Mouse (Mus musculus) heart, embryonic 16.5 days (tissue): Measurements from ENCODE around the gene Immt. TPM values are rescaled to one million over a fixed set of nuclear protein-coding genes. Genes with fewer than 3 reads are reported as not detected.
A peak's percentile ranks its signal among the peaks of the same experiment; 100 is the strongest.

Source experiments
- ATAC-seq: fragments of 200-750 bp; cut with Nextera tagmentation; replicated peaks from 2 replicates; pipeline ENCODE4 v1.8.0; 2017; ENCODE audit warnings: moderate number of reproducible peaks; ENCODE audit not compliant: insufficient read depth, low FRiP score; ENCODE audit errors: extremely low read depth
- H3K27ac ChIP-seq: fragments of 300-500 bp; sonication (generic); 2 replicates; pipeline ENCODE4 v1.5.1; 2014; ENCODE audit warnings: mild to moderate bottlenecking, low read length, control low read depth, moderate library complexity
- H3K27me3 ChIP-seq: fragments of 300-500 bp; sonication (generic); 2 replicates; pipeline ENCODE4 v1.6.1; 2014; ENCODE audit warnings: low read length, mixed read lengths; ENCODE audit not compliant: control insufficient read depth, insufficient read depth
- H3K36me3 ChIP-seq: fragments of 300-500 bp; sonication (generic); 2 replicates; pipeline ENCODE4 v1.6.1; 2014; ENCODE audit not compliant: control insufficient read depth, insufficient read depth
- H3K4me1 ChIP-seq: fragments of 300-500 bp; sonication (generic); 2 replicates; pipeline ENCODE4 v1.6.1; 2014; ENCODE audit warnings: low read length, mixed read lengths; ENCODE audit not compliant: control insufficient read depth, insufficient read depth
- H3K4me2 ChIP-seq: fragments of 300-500 bp; sonication (generic); 2 replicates; pipeline ENCODE4 v1.6.1; 2014; ENCODE audit warnings: low read depth, mild to moderate bottlenecking, control low read depth, low read length
- H3K4me3 ChIP-seq: fragments of 300-500 bp; sonication (generic); 2 replicates; pipeline ENCODE4 v1.5.1; 2014; ENCODE audit warnings: mild to moderate bottlenecking, control low read depth, low read length
- H3K9ac ChIP-seq: fragments of 300-500 bp; sonication (generic); 2 replicates; pipeline ENCODE4 v1.6.1; 2014; ENCODE audit warnings: low read length, control low read depth
- H3K9me3 ChIP-seq: fragments of 300-500 bp; sonication (generic); replicated peaks from 2 replicates; pipeline ENCODE4 v1.6.1; 2016; ENCODE audit warnings: low read length; ENCODE audit not compliant: control insufficient read depth
- WGBS: fragments of 180-500 bp; shearing (Covaris S2); extraction: QIAGEN DNeasy Blood & Tissue Kit; methylation state at CpG from one replicate; pipeline ENCODE4 v1.1.7; 2014; 5-methylcytosine and 5-hydroxymethylcytosine counted together
- polyA plus RNA-seq: library from polyadenylated mRNA; unstranded; fragments of >200 nt; fragmentation: Nextera tagmentation; extraction: Ambion mirVana; gene quantifications from 2 replicates; pipeline ENCODE4 v1.2.1, GENCODE M21; 2015

Gene Immt
- polyA plus RNA-seq, 1 experiment from 2014 or later, result 368 TPM

DNA sequence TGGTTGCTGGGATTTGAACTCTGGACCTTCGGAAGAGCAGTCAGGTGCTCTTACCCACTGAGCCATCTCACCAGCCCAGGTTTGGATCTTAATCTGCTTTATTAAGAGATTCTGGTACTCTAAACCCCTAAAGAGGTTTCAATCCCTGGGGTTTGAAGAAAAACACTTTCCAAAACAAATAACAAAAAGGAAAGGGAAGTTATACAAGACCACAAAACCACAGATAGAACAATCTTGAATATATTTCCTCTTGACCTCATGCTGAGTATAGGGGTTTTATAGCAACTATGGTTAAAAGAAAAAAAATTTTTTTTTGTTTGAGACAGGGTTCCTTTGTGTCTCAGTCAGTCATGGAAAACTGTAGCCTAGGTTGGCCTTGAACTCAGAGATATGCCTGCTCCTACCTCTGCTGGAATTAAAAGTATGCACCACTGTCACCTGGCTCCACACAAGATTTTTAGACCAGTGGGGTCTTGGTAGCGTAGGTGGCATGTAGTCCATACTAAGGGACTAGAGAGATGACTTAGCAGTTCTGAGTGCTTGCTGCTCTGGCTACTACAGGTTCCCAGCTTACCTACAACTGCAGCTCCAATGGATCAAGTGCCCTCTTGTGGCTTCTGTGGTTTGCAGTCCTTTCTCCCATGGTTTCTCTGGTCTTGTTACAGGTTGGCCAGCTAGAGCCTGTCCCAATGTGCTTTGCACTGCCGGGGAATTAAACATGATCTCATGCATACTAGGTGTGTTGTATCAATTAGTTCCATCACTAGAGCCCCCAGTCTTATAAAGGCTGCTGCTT, 47.0 kb downstream of the Immt start:
- H3K9me3 ChIP-seq, result no peaks in the 10 kb centered on the region
- no peak overlapping the region for H3K27ac ChIP-seq
- H3K9ac ChIP-seq, result no peak overlapping the region
- peaks cover 60% of the 10 kb centered on the region for H3K36me3 ChIP-seq
- H3K27me3 ChIP-seq, result no peaks in the 10 kb centered on the region
- no peak overlapping the region for H3K4me3 ChIP-seq
- no peak overlapping the region for H3K4me2 ChIP-seq
- H3K4me1 ChIP-seq, result no peaks in the 10 kb centered on the region
- 92% methylated on average over 3 of the region's 3 CpGs for WGBS
- ATAC-seq, result no peak

- Histone ChIP-seq H3K27ac (no peak overlapping the region), H3K36me3 (peaks cover 68% of the 10 kb centered on the region), H3K9me3 (no peaks in the 10 kb centered on the region), H3K27me3 (no peaks in the 10 kb centered on the region), H3K4me2 (no peak overlapping the region), H3K4me1 (no peaks in the 10 kb centered on the region), H3K4me3 (no peak overlapping the region), H3K9ac (no peak overlapping the region)
- no peak for ATAC-seq
- 90% methylated on average over 4 of the region's 4 CpGs for WGBS
These were observed 62.1 kb downstream of the Immt start for GRCm38 (mm10) chr6:71893263-71893662.

DNA sequence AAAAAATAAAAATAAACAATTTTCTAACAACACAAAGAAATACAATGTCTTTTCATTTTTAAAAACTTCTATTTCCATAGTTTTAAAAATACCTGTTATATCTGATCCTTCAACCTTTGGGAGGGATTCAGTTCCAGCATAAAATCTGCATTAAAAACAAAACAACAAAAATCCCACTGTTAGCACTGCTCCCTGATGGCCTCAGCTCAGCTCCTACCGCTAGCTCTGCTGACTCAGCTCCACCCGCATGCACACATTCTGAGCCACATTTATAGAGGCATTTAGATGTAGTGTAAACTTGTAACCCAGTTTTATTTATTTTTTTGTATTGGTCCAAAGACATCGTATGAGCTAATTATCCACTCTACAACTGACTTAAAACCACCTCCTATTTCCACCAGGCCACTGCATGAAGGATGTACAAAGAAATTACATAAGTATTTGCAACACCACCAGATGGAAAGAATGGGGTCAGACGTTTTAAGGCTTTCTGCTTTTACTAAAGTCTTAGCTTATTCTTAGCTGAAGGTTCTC, 76.6 kb downstream of the Immt start:
- no peak overlapping the region for H3K27ac ChIP-seq
- H3K9me3 ChIP-seq, result no peaks in the 10 kb centered on the region
- no peak for ATAC-seq
- 3% methylated on average over 4 of the region's 4 CpGs for WGBS
- peaks cover 22% of the 10 kb centered on the region for H3K4me1 ChIP-seq
- H3K27me3 ChIP-seq, result no peaks in the 10 kb centered on the region
- H3K36me3 ChIP-seq, result peaks cover 17% of the 10 kb centered on the region
- peak overlapping the region; percentile 91 for H3K4me2 ChIP-seq
- H3K9ac ChIP-seq, result peak overlapping the region; percentile 86
- H3K4me3 ChIP-seq, result peak overlapping the region; percentile 78

DNA sequence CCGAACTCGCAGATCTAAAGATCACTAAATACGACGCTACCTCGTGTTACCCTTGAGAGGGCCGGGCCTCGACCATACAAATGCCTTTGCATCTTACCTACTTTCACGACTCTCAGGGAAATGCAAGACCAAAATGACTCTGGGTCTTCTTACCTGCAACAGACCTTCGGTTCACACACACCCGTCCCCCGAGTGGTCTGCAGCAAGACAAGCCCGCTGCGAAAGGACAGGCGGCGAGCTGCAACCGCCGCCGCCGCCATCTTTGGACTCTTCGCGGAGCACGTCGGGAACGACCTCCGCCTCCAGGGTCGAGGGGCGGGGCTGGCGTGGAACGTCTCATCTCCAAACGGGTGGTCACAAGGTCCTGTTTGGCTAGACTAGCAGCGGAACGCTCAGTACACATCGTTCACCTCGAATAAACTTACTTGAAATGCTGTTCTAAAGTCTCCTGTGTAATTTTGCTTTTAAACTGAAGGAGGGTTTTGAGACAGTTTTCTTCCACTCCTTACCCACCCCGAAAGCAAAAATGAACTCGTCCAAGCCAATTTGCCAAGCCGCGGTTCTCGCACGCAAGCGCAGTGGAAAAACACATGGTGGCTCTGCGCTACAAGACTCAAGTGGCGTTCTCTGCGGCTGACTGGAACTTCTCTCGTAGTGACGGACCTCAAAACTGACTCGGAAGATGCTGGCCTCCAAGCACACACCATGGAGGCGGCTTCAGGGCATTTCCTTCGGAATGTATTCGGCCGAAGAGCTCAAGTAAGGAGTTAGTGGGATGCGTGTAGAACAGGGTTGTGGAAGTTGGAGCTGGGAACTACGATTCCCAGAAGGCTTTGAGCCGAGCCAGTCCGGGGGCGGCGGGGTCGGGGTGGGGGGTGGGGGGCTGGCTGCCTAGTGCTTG, 77.6 kb downstream of the Immt start, which contains the start of the genes Ptcd3 and Polr1a:
Gene Ptcd3, minus strand, starts transcription at position 270 of the 901 bp plus-strand sequence.
Gene Polr1a, plus strand, starts transcription at position 573 of the 901 bp plus-strand sequence.
- Histone ChIP-seq H3K9ac (peak within 1 kb of the TSS; percentile 86), H3K9me3 (no peaks in the 10 kb centered on the region), H3K4me3 (peak within 1 kb of the TSS; percentile 78), H3K4me1 (peaks cover 22% of the 10 kb centered on the region), H3K36me3 (peaks cover 16% of the 10 kb centered on the region), H3K4me2 (peak within 1 kb of the TSS; percentile 91), H3K27ac (peak within 1 kb of the TSS; percentile 82), H3K27me3 (no peaks in the 10 kb centered on the region)
- WGBS, result under 1% methylated on average over 58 of the region's 58 CpGs
- ATAC-seq, result peak; percentile 87

GRCm38 (mm10) chr6:71909384-71909783, 78.3 kb downstream of the Immt start:
- peaks cover 10% of the 10 kb centered on the region for H3K36me3 ChIP-seq
- H3K27me3 ChIP-seq, result no peaks in the 10 kb centered on the region
- H3K4me3 ChIP-seq, result peak overlapping the region; percentile 78
- no peak for ATAC-seq
- peaks cover 22% of the 10 kb centered on the region for H3K4me1 ChIP-seq
- WGBS, result 17% methylated on average over 10 of the region's 10 CpGs
- peak overlapping the region; percentile 65 for H3K4me2 ChIP-seq
- no peaks in the 10 kb centered on the region for H3K9me3 ChIP-seq
- H3K27ac ChIP-seq, result no peak overlapping the region
- peak overlapping the region; percentile 86 for H3K9ac ChIP-seq

- peak overlapping the region; percentile 78 for H3K4me3 ChIP-seq
- H3K27ac ChIP-seq, result no peak overlapping the region
- H3K9ac ChIP-seq, result peak overlapping the region; percentile 86
- no peak for ATAC-seq
- H3K36me3 ChIP-seq, result peaks cover 7% of the 10 kb centered on the region
- no peaks in the 10 kb centered on the region for H3K9me3 ChIP-seq
- H3K4me2 ChIP-seq, result peak overlapping the region; percentile 65
- H3K4me1 ChIP-seq, result peaks cover 22% of the 10 kb centered on the region
- WGBS, result 71% methylated on average over 6 of the region's 6 CpGs
- no peaks in the 10 kb centered on the region for H3K27me3 ChIP-seq
These were observed 78.7 kb downstream of the Immt start for GRCm38 (mm10) chr6:71909840-71910239.

- Histone ChIP-seq H3K4me1 (peaks cover 22% of the 10 kb centered on the region), H3K9me3 (no peaks in the 10 kb centered on the region), H3K9ac (no peak overlapping the region; the same call in 1 of the 2 replicates), H3K4me2 (peak overlapping the region; percentile 34), H3K27ac (peak overlapping the region; percentile 81), H3K36me3 (peaks cover 14% of the 10 kb centered on the region), H3K27me3 (no peaks in the 10 kb centered on the region), H3K4me3 (no peak overlapping the region)
- WGBS, result 38% methylated on average over 5 of the region's 5 CpGs
- ATAC-seq, result no peak
These were observed 80.7 kb downstream of the Immt start for GRCm38 (mm10) chr6:71911686-71912450.

- no peaks in the 10 kb centered on the region for H3K27me3 ChIP-seq
- no peaks in the 10 kb centered on the region for H3K4me1 ChIP-seq
- no peaks in the 10 kb centered on the region for H3K9me3 ChIP-seq
- no peak overlapping the region for H3K4me3 ChIP-seq
- ATAC-seq, result no peak
- H3K4me2 ChIP-seq, result no peak overlapping the region
- WGBS, result 90% methylated on average over 7 of the region's 7 CpGs
- H3K9ac ChIP-seq, result no peak overlapping the region
- H3K36me3 ChIP-seq, result peaks cover 63% of the 10 kb centered on the region
- H3K27ac ChIP-seq, result no peak overlapping the region
These were observed 89.6 kb downstream of the Immt start for GRCm38 (mm10) chr6:71920752-71921151.
